Mouse (Mus musculus) hindbrain, embryonic 14.5 days (tissue): ENCODE measurements around the gene Slc39a11. TPM values are rescaled to one million over a fixed set of nuclear protein-coding genes. Genes with fewer than 3 reads are reported as not detected.
A peak's percentile ranks its signal among the peaks of the same experiment; 100 is the strongest.
"Not testable (repeated sequence)": the region's sequence is repeated elsewhere in the genome, so short reads cannot be mapped to it uniquely, and the experiment has no call there.

Experiments
- ATAC-seq: fragments of 200-750 bp; cut with Nextera tagmentation; 2 replicates; pipeline ENCODE4 v1.8.0; 2017; ENCODE audit warnings: moderate number of reproducible peaks, mild to moderate bottlenecking, moderate TSS enrichment, moderate library complexity; ENCODE audit not compliant: low FRiP score
- DNase-seq: peaks from one replicate; pipeline ENCODE4 v3.0.0-alpha.2; 2015; ENCODE audit warnings: low spot score
- H3K27ac ChIP-seq: fragments of 300-500 bp; sonication (generic); 2 replicates; pipeline ENCODE4 v1.5.1; 2014; ENCODE audit warnings: mild to moderate bottlenecking, moderate library complexity
- H3K27me3 ChIP-seq: fragments of 300-500 bp; sonication (generic); 2 replicates; pipeline ENCODE4 v1.6.1; 2014; ENCODE audit warnings: mild to moderate bottlenecking, low read length, mixed read lengths; ENCODE audit not compliant: control insufficient read depth, insufficient read depth
- H3K36me3 ChIP-seq: fragments of 300-500 bp; sonication (generic); replicated peaks from 2 replicates; pipeline ENCODE4 v1.6.1; 2014; ENCODE audit not compliant: control insufficient read depth, insufficient read depth
- H3K4me1 ChIP-seq: fragments of 300-500 bp; sonication (generic); replicated peaks from 2 replicates; pipeline ENCODE4 v1.6.1; 2014; ENCODE audit warnings: antibody characterized with exemption, low read length, mixed read lengths; ENCODE audit not compliant: control insufficient read depth, insufficient read depth
- H3K4me2 ChIP-seq: fragments of 300-500 bp; sonication (generic); replicated peaks from 2 replicates; pipeline ENCODE4 v1.6.1; 2014; ENCODE audit warnings: mild to moderate bottlenecking, moderate library complexity
- H3K4me3 ChIP-seq: fragments of 300-500 bp; sonication (generic); replicated peaks from 2 replicates; pipeline ENCODE4 v1.5.1; 2014; ENCODE audit warnings: mild to moderate bottlenecking, low read length
- H3K9ac ChIP-seq: fragments of 300-500 bp; sonication (generic); 2 replicates; pipeline ENCODE4 v1.6.1; 2014
- H3K9me3 ChIP-seq: fragments of 300-500 bp; sonication (generic); 2 replicates; pipeline ENCODE4 v1.6.1; 2016; ENCODE audit warnings: low read length; ENCODE audit not compliant: control insufficient read depth
- WGBS: fragments of 180-500 bp; shearing (Covaris S2); extraction: QIAGEN DNeasy Blood & Tissue Kit; methylation state at CpG from one replicate; pipeline ENCODE4 v1.1.7; 2014; 5-methylcytosine and 5-hydroxymethylcytosine counted together
- polyA plus RNA-seq: library from polyadenylated mRNA; unstranded; fragments of >200 nt; fragmentation: Nextera tagmentation; extraction: Ambion mirVana; gene quantifications from 2 replicates; pipeline ENCODE4 v1.2.1, GENCODE M21; 2014

The Slc39a11 gene
- polyA plus RNA-seq, 1 experiment from 2014 or later, result 25.5 TPM

DNA sequence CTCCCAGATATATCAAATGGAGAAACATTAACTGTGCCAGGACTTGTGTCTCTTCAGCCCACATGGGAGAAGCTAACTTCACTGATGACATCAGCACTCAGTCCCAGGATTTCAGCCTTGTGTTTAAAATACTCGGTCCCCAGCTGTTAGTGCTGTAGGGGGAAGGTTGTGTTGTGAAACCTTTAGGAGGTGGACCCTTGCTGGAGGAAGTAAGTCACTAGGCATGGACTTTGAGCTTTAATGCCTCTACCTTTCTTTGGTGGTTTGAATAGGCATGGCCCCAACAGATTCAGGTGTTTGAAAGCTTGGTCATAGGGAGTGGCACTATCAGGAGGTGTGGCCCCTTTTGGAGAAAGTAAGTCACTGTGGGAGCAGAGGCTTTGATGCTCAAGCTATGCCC, 80.9 kb downstream of the Slc39a11 start:
- Histone ChIP-seq H3K4me3 (no peak overlapping the region), H3K9me3 (no peaks in the 10 kb centered on the region), H3K4me1 (peaks cover 24% of the 10 kb centered on the region), H3K4me2 (no peak overlapping the region), H3K27me3 (no peaks in the 10 kb centered on the region), H3K27ac (no peak overlapping the region), H3K9ac (no peak overlapping the region), H3K36me3 (no peaks in the 10 kb centered on the region)
- 93% methylated on average over 1 of the region's 1 CpGs for WGBS
- DNase-seq, result no peak
- ATAC-seq, result no peak

DNA sequence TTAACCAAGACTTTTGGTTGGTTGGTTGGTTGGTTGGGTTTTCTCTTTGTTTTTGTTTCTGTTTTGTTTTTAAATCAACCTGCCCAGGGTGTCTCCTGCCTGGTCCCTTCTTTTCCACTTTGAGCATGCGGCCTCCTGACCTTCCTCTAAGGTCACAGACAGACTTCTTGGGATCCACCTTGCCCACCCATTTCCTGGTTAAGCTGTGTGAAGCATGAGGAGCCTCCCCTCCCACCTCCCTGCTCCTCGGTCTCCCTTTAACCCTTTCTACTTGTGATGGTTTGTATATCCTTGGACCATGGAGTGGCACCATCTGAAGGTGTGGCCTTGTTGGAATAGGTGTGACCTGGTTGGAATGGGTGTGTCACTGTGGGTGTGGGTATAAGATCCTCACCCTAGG, 82.0 kb downstream of the Slc39a11 start:
- WGBS, result 84% methylated on average over 2 of the region's 2 CpGs
- not testable (repeated sequence) for H3K27ac ChIP-seq, H3K9me3 ChIP-seq, H3K36me3 ChIP-seq, H3K4me3 ChIP-seq, DNase-seq, H3K27me3 ChIP-seq, H3K9ac ChIP-seq, H3K4me2 ChIP-seq, ATAC-seq
- H3K4me1 ChIP-seq, result peaks cover 19% of the 10 kb centered on the region

DNA sequence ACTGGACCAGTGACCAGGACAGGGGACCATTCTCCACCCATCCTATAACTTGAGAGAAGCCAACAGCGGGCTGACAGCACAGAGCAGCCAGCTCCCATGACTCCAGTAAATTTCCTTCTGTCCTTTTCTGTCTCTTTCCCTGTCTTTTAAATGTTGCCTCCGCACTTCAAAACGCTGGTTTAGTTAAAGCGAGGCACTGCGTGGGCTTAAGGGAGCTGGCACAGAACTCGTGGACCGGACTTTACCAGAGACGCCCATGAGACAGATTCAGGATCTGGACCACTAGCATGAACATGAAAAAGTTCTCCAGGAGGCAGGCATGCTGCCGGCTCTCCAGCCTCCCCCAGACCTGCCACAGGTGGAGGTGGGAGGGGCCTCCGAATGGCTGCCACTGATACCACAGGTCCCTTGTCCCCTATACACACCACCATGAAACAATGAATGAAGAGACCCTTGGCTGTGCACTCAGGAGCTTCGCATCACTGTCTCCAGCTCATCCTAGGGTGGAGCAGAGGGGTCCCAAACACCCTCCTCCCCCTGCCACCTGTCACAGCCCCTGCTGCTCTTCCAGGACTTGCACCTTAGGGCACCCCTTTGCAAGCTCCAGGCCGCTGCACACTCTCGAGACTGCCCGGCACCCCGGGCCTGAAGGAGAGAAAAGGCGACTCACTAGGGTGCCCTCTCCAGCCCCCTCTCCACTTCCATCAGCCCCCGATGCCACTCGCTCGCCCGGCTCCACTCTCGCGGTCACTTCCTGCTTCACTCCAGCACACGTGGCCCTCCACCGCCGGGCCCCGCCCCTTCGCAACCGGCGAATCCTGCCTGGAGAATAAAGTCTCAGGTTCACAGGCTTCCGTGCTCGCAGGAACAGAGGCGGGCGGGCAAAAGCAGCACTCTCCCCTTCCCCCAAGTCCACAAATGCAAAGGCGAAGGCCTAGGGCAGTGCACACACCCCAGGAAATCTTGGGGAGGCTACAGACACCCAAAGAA, 84.6 kb downstream of the Slc39a11 start:
- Histone ChIP-seq H3K27me3 (no peaks in the 10 kb centered on the region), H3K4me3 (peak overlapping the region; percentile 50), H3K36me3 (no peaks in the 10 kb centered on the region), H3K4me2 (peak overlapping the region; percentile 98), H3K9me3 (no peaks in the 10 kb centered on the region), H3K9ac (peak overlapping the region; percentile 73), H3K27ac (no peak overlapping the region), H3K4me1 (peaks cover 11% of the 10 kb centered on the region)
- 5% methylated on average over 34 of the region's 34 CpGs for WGBS
- DNase-seq (peak; percentile 87), ATAC-seq (peak; percentile 85)

- H3K4me3 ChIP-seq, result no peak overlapping the region
Observed at GRCm38 (mm10) chr11:113562326-113562725, 87.6 kb downstream of the Slc39a11 start.

DNA sequence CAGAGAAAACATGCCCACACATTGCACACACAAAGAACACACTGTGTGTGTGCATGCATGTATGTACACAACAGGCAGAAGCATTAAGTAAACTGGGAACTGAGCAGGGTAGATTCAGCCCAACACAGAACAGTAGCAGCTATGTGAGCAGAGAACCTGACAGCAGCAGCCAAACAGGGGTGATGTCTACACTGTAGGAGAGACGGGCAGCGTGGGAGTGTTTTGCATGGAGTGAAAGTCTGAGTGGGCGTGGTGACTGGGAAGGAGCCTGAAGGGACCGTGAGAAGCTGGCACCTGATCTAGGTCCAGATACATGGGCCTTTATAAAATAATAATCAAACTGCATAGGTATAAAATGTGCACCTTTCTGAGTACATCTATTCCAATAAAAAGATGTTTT, 89.7 kb downstream of the Slc39a11 start:
- H3K4me1 ChIP-seq, result peaks cover 5% of the 10 kb centered on the region
- whole genome bisulfite sequencing, result 72% methylated on average over 4 of the region's 4 CpGs

More at GRCm38 (mm10) chr11:113562326-113562725, 87.6 kb downstream of the Slc39a11 start:
- Histone ChIP-seq H3K4me2 (no peak overlapping the region), H3K9ac (no peak overlapping the region), H3K9me3 (no peaks in the 10 kb centered on the region), H3K27ac (no peak overlapping the region), H3K36me3 (no peaks in the 10 kb centered on the region), H3K4me1 (peaks cover 11% of the 10 kb centered on the region), H3K27me3 (no peaks in the 10 kb centered on the region)
- no peak for ATAC-seq
- DNase-seq, result no peak
- 96% methylated on average over 8 of the region's 8 CpGs for WGBS

GRCm38 (mm10) chr11:113558505-113558904, 91.4 kb downstream of the Slc39a11 start:
- ATAC-seq, result no peak
- H3K36me3 ChIP-seq, result no peaks in the 10 kb centered on the region
- H3K4me3 ChIP-seq, result no peak overlapping the region
- H3K9ac ChIP-seq, result no peak overlapping the region
- 60% methylated on average over 12 of the region's 12 CpGs for WGBS
- no peak overlapping the region for H3K4me2 ChIP-seq
- peaks cover 12% of the 10 kb centered on the region; the same call in 1 of the 2 replicates for H3K4me1 ChIP-seq
- H3K27ac ChIP-seq, result no peak overlapping the region
- H3K27me3 ChIP-seq, result no peaks in the 10 kb centered on the region
- no peak for DNase-seq
- no peaks in the 10 kb centered on the region for H3K9me3 ChIP-seq

More for the DNA sequence above, 89.7 kb downstream of the Slc39a11 start:
- no peak overlapping the region for H3K27ac ChIP-seq
- ATAC-seq (no peak), DNase-seq (no peak)
- H3K4me2 ChIP-seq, result no peak overlapping the region
- no peaks in the 10 kb centered on the region for H3K27me3 ChIP-seq
- H3K4me3 ChIP-seq, result no peak overlapping the region
- no peaks in the 10 kb centered on the region for H3K36me3 ChIP-seq
- no peak overlapping the region for H3K9ac ChIP-seq
- H3K9me3 ChIP-seq, result no peaks in the 10 kb centered on the region

- H3K27ac ChIP-seq, result no peak overlapping the region
- H3K4me1 ChIP-seq, result peaks cover 30% of the 10 kb centered on the region
- H3K36me3 ChIP-seq, result no peaks in the 10 kb centered on the region
- 87% methylated on average over 12 of the region's 12 CpGs for WGBS
- DNase-seq (no peak), ATAC-seq (no peak)
- no peaks in the 10 kb centered on the region for H3K27me3 ChIP-seq
- no peak overlapping the region for H3K9ac ChIP-seq
- no peak overlapping the region for H3K4me2 ChIP-seq
- H3K4me3 ChIP-seq, result no peak overlapping the region
- no peaks in the 10 kb centered on the region for H3K9me3 ChIP-seq
Observed at GRCm38 (mm10) chr11:113556142-113556541, 93.7 kb downstream of the Slc39a11 start.

GRCm38 (mm10) chr11:113554701-113555360, 95.0 kb downstream of the Slc39a11 start:
- peak overlapping the region; percentile 68 for H3K27ac ChIP-seq

GRCm38 (mm10) chr11:113554194-113554593, 95.7 kb downstream of the Slc39a11 start:
- Histone ChIP-seq H3K4me2 (no peak overlapping the region), H3K4me1 (peaks cover 30% of the 10 kb centered on the region), H3K9me3 (no peaks in the 10 kb centered on the region), H3K9ac (no peak overlapping the region), H3K27ac (peak overlapping the region; percentile 68), H3K36me3 (no peaks in the 10 kb centered on the region), H3K27me3 (no peaks in the 10 kb centered on the region), H3K4me3 (no peak overlapping the region)
- 74% methylated on average over 7 of the region's 7 CpGs for WGBS
- ATAC-seq, result no peak
- peak; percentile 61 for DNase-seq

More at GRCm38 (mm10) chr11:113554701-113555360, 95.0 kb downstream of the Slc39a11 start:
- Histone ChIP-seq H3K27me3 (no peaks in the 10 kb centered on the region), H3K4me1 (peaks cover 30% of the 10 kb centered on the region), H3K9me3 (no peaks in the 10 kb centered on the region), H3K9ac (no peak overlapping the region), H3K4me2 (no peak overlapping the region), H3K4me3 (no peak overlapping the region), H3K36me3 (no peaks in the 10 kb centered on the region)
- DNase-seq (no peak), ATAC-seq (no peak)
- 92% methylated on average over 7 of the region's 7 CpGs for WGBS
